Mouse (Mus musculus): ENCODE measurements around the gene Fuca1.

DNA sequence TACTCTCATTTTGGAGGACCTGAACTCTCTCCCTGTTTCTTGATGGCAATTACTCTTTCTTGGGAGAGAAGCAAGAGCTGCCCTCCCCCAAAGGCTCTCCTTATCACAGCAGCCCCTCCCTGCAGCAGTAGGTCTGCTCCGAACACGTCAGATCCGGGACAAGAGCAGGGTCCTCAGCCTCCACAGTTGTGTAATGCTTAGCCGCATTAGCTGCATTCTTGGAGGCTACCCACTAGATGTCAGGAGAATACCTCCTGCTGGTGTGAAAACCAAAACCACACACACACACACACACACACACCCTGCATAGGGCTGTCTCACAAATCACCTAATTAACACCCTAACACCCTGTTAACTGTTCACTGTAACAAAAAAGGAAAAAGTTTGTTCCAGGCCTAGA, 27.7 kb upstream of the Fuca1 start:
- TF ChIP-seq ZKSCAN1 (IDR thresholded peaks at IDR 0.05; ENCODE audit: low read depth, low read length) (no peak), POLR2AphosphoS2 (IDR thresholded peaks at IDR 0.05; ENCODE audit: low read length) (no peak), TAL1 (IDR thresholded peaks at IDR 0.05; ENCODE audit: low read length) (no peak), CTCF (IDR thresholded peaks at IDR 0.05 in 2 of 3, conservative IDR thresholded peaks at IDR 0.05 in 1 of 3; ENCODE audit: control insufficient read depth in 1 of 3, insufficient read depth in 1 of 3, low read depth in 2 of 3, low read length in 3 of 3, poor library complexity in 1 of 3, severe bottlenecking in 1 of 3) (peak; percentile 13 to 64 (median 35); a peak in 3 of 6 replicates), MAFK (IDR thresholded peaks at IDR 0.05; ENCODE audit: borderline replicate concordance, low read depth, low read length) (no peak), POLR2A (IDR thresholded peaks at IDR 0.05; ENCODE audit: control insufficient read depth in 1 of 2, insufficient read depth in 1 of 2, low read depth in 1 of 2, low read length in 2 of 2, poor library complexity in 1 of 2) (no peak), JUND (IDR thresholded peaks at IDR 0.05; ENCODE audit: low read depth, low read length) (no peak), EP300 (IDR thresholded peaks at IDR 0.05; ENCODE audit: low read depth in 1 of 2, low read length in 2 of 2) (no peak; a peak in 2 of 4 replicates)
